ENCODE assay signal across 21 mouse cellular contexts in the genomic region with DNA sequence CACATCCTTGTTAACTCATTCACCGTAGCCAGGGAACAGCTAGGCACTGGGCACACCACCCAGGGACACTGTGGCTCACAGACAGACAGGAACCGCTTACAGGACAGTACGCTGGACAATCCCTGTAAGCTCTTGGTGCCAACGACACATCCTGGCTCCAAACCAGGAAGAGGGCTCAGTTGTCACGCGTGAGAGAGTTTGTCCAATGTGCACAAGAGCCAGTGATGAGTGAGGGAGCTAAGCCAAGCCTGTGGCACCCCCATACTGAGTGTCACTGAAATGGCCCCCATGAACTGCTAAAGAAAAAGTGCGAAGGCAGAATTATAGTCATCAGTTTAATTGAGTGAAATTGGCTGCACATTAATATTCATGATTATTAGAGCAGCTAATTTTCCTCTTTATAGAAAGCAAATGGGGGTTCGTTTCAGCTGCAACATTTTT. TPM values are rescaled to one million over a fixed set of nuclear protein-coding genes. Genes with fewer than 3 reads are reported as not detected.
DNase-seq lines count a peak whose midpoint lies in the region; ATAC-seq and TF ChIP-seq lines count a peak whose summit lies in the region.
"Had no signal": no experiment of that assay in that cellular context is flagged by ENCODE, and none has a peak within 500 bp of the region (broad histone marks: within the 10 kb centered on the region; RNA-seq: fewer than 3 reads in every experiment).

No protein-coding gene starts in this region.

- ATAC-seq in cerebellum, adult (ENCODE audit: insufficient number of reproducible peaks, low FRiP score, low TSS enrichment): no peak
- peak; percentile 61 for ATAC-seq in forebrain, embryonic 15.5 days (replicated peaks)
- no peak for ATAC-seq in midbrain, postnatal 0 days (ENCODE audit: low FRiP score)
- ATAC-seq in heart, embryonic 11.5 days (replicated peaks; ENCODE audit: insufficient number of reproducible peaks, low FRiP score, low TSS enrichment): no peak
- ATAC-seq: liver, postnatal 0 days had no signal

- H3K9ac ChIP-seq in forebrain, embryonic 15.5 days (replicated peaks): no peak overlapping the region
- H3K9ac ChIP-seq in midbrain, postnatal 0 days (replicated peaks; ENCODE audit: low read length, poor library complexity, severe bottlenecking): no peak overlapping the region
- H3K9ac ChIP-seq in heart, embryonic 11.5 days (ENCODE audit: low read depth, low read length): no peak overlapping the region
- H3K9ac ChIP-seq: embryonic facial prominence, embryonic 15.5 days; limb, embryonic 13.5 days; liver, postnatal 0 days had no signal

- no peaks in the 10 kb centered on the region for H3K9me3 ChIP-seq in forebrain, embryonic 15.5 days
- H3K9me3 ChIP-seq in midbrain, postnatal 0 days (ENCODE audit: low read length): no peaks in the 10 kb centered on the region
- H3K9me3 ChIP-seq in heart, embryonic 11.5 days (replicated peaks; ENCODE audit: control insufficient read depth, low read length): no peaks in the 10 kb centered on the region
- H3K9me3 ChIP-seq: limb, embryonic 13.5 days had no signal

- peaks cover 55% of the 10 kb centered on the region for H3K4me1 ChIP-seq in forebrain, embryonic 15.5 days
- H3K4me1 ChIP-seq in midbrain, postnatal 0 days (ENCODE audit: insufficient read depth, low read length): peaks cover 17% of the 10 kb centered on the region
- H3K4me1 ChIP-seq in heart, embryonic 11.5 days (ENCODE audit: control insufficient read depth, insufficient read depth, low read length): no peaks in the 10 kb centered on the region
- H3K4me1 ChIP-seq: embryonic facial prominence, embryonic 15.5 days had no signal

- WGBS in forebrain, embryonic 15.5 days: 38% methylated on average over 8 of the region's 8 CpGs
- WGBS in midbrain, postnatal 0 days: 67% methylated on average over 8 of the region's 8 CpGs
- 70% methylated on average over 8 of the region's 8 CpGs for WGBS in heart, embryonic 11.5 days (ENCODE audit: insufficient replicate concordance)

- no peaks in the 10 kb centered on the region for H3K27me3 ChIP-seq in forebrain, embryonic 15.5 days
- H3K27me3 ChIP-seq in midbrain, postnatal 0 days (ENCODE audit: insufficient read depth, low read length): no peaks in the 10 kb centered on the region
- peaks cover 3% of the 10 kb centered on the region; the same call in 1 of the 2 replicates for H3K27me3 ChIP-seq in heart, embryonic 11.5 days (ENCODE audit: control insufficient read depth, insufficient read depth, low read length)
- H3K27me3 ChIP-seq: embryonic facial prominence, embryonic 15.5 days; limb, embryonic 13.5 days had no signal

- peak overlapping the region; percentile 93 for H3K27ac ChIP-seq in forebrain, embryonic 15.5 days (replicated peaks)
- peak overlapping the region; percentile 43; the same call in 1 of the 2 replicates for H3K27ac ChIP-seq in midbrain, postnatal 0 days (ENCODE audit: low read depth, low read length)
- H3K27ac ChIP-seq in heart, embryonic 11.5 days (ENCODE audit: low read depth, low read length): no peak overlapping the region
- H3K27ac ChIP-seq: embryonic facial prominence, embryonic 15.5 days; kidney, postnatal 0 days; limb, embryonic 13.5 days; macrophage had no signal

- H3K36me3 ChIP-seq in forebrain, embryonic 15.5 days: no peaks in the 10 kb centered on the region
- H3K36me3 ChIP-seq in midbrain, postnatal 0 days (ENCODE audit: insufficient read depth, low read length): no peaks in the 10 kb centered on the region
- H3K36me3 ChIP-seq in heart, embryonic 11.5 days (ENCODE audit: control insufficient read depth, insufficient read depth, low read length): no peaks in the 10 kb centered on the region
- H3K36me3 ChIP-seq: embryonic facial prominence, embryonic 15.5 days; limb, embryonic 13.5 days had no signal

- DNase-seq in cerebellum, adult 11 months: peak; percentile 60
- DNase-seq in retina, postnatal 1 day: peak; percentile 59
- DNase-seq in retina, embryonic 14.5 days (ENCODE audit: low spot score): no peak
- DNase-seq in midbrain, postnatal 0 days (ENCODE audit: low spot score): peak; percentile 82
- no peak for DNase-seq in layer of hippocampus, postnatal 14 days (ENCODE audit: low spot score in 2 of 2)
- DNase-seq: layer of hippocampus, adult 9-11 months; liver, postnatal 0 days; thymus, postnatal 4 days had no signal

- H3K4me3 ChIP-seq in forebrain, embryonic 15.5 days: no peak overlapping the region
- H3K4me3 ChIP-seq in midbrain, postnatal 0 days (ENCODE audit: low read depth, low read length): no peak overlapping the region
- H3K4me3 ChIP-seq in heart, embryonic 11.5 days (ENCODE audit: low read depth, low read length): no peak overlapping the region
- H3K4me3 ChIP-seq: embryonic facial prominence, embryonic 15.5 days; limb, embryonic 13.5 days had no signal

- TF ChIP-seq CTCF in midbrain, postnatal 0 days (IDR thresholded peaks at IDR 0.05): no peak

- H3K4me2 ChIP-seq in forebrain, embryonic 15.5 days (replicated peaks): no peak overlapping the region
- H3K4me2 ChIP-seq in midbrain, postnatal 0 days (ENCODE audit: low read depth, low read length, poor library complexity, severe bottlenecking): no peak overlapping the region
- no peak overlapping the region for H3K4me2 ChIP-seq in heart, embryonic 11.5 days
- H3K4me2 ChIP-seq: embryonic facial prominence, embryonic 15.5 days; limb, embryonic 13.5 days had no signal

RNA-seq across cellular contexts. Expression of a gene that starts 5.3 kb away (rescaled TPM):
- not detected in 2 replicates for polyA plus RNA-seq in forebrain, embryonic 15.5 days (2015; fragmentation: Nextera tagmentation; extraction: Ambion mirVana)
- total RNA-seq in midbrain, postnatal 0 days (2014; rRNA removed): not detected in 2 replicates
- polyA plus RNA-seq in midbrain, postnatal 0 days (2015; fragmentation: Nextera tagmentation; extraction: Ambion mirVana): not detected in 2 replicates
- polyA plus RNA-seq in heart, embryonic 11.5 days (2014; fragmentation: Nextera tagmentation; extraction: Ambion mirVana): not detected in 2 replicates
- not detected for total RNA-seq in layer of hippocampus, postnatal 14 days (2021)
- total RNA-seq: CH12.LX; gastrocnemius, postnatal 4 days had no signal
- polyA plus RNA-seq: cortical plate, adult 2 months; embryonic facial prominence, embryonic 15.5 days; heart, embryonic 16.5 days; intestine, embryonic 14.5 days; kidney, postnatal 0 days; limb, embryonic 13.5 days; liver, postnatal 0 days; macrophage; spleen, adult 2 months had no signal

RNA-seq across cellular contexts. Expression of a gene that starts 16.4 kb away (rescaled TPM):
- polyA plus RNA-seq in forebrain, embryonic 15.5 days (2015; fragmentation: Nextera tagmentation; extraction: Ambion mirVana): 7.8 and 9.0 TPM in 2 replicates
- 11.5 and 15.4 TPM in 2 replicates for total RNA-seq in midbrain, postnatal 0 days (2014; rRNA removed)
- polyA plus RNA-seq in midbrain, postnatal 0 days (2015; fragmentation: Nextera tagmentation; extraction: Ambion mirVana): 8.7 and 9.0 TPM in 2 replicates
- 2.8 and 4.1 TPM in 2 replicates for polyA plus RNA-seq in heart, embryonic 11.5 days (2014; fragmentation: Nextera tagmentation; extraction: Ambion mirVana)
- total RNA-seq in layer of hippocampus, postnatal 14 days (2021): 10 to 100 TPM in 1 of 2 experiments, 1 to 10 TPM in 1; 9.6 to 12.0 TPM

RNA-seq across cellular contexts. Expression of a gene that starts 53.1 kb away (rescaled TPM):
- 57.6 and 58.7 TPM in 2 replicates for polyA plus RNA-seq in forebrain, embryonic 15.5 days (2015; fragmentation: Nextera tagmentation; extraction: Ambion mirVana)
- total RNA-seq in midbrain, postnatal 0 days (2014; rRNA removed): 44.7 and 51.1 TPM in 2 replicates
- 24.8 and 26.5 TPM in 2 replicates for polyA plus RNA-seq in midbrain, postnatal 0 days (2015; fragmentation: Nextera tagmentation; extraction: Ambion mirVana)
- 31.6 and 35.3 TPM in 2 replicates for polyA plus RNA-seq in heart, embryonic 11.5 days (2014; fragmentation: Nextera tagmentation; extraction: Ambion mirVana)
- 10 to 100 TPM; 35.0 to 37.5 TPM for total RNA-seq in layer of hippocampus, postnatal 14 days (2021)

RNA-seq across cellular contexts. Expression of a gene that starts 53.3 kb away (rescaled TPM):
- 87.4 and 94.1 TPM in 2 replicates for polyA plus RNA-seq in forebrain, embryonic 15.5 days (2015; fragmentation: Nextera tagmentation; extraction: Ambion mirVana)
- total RNA-seq in midbrain, postnatal 0 days (2014; rRNA removed): 65.3 and 65.8 TPM in 2 replicates
- 96.9 and 102 TPM in 2 replicates for polyA plus RNA-seq in midbrain, postnatal 0 days (2015; fragmentation: Nextera tagmentation; extraction: Ambion mirVana)
- polyA plus RNA-seq in heart, embryonic 11.5 days (2014; fragmentation: Nextera tagmentation; extraction: Ambion mirVana): 104 and 106 TPM in 2 replicates
- total RNA-seq in layer of hippocampus, postnatal 14 days (2021): 10 to 100 TPM; 89.1 to 98.0 TPM

Comparison
In these comparisons a context has a peak if more than half of its experiments do, and no peak if none do; other contexts are left out.
1. DNase-seq: peak in cerebellum, adult 11 months (single experiment), retina, postnatal 1 day (single experiment) and midbrain, postnatal 0 days (single experiment); none in retina, embryonic 14.5 days (single experiment) and layer of hippocampus, postnatal 14 days (0 of 2).